Comparison of ENCODE assay signal across 20 mouse cellular contexts in the genomic region with DNA sequence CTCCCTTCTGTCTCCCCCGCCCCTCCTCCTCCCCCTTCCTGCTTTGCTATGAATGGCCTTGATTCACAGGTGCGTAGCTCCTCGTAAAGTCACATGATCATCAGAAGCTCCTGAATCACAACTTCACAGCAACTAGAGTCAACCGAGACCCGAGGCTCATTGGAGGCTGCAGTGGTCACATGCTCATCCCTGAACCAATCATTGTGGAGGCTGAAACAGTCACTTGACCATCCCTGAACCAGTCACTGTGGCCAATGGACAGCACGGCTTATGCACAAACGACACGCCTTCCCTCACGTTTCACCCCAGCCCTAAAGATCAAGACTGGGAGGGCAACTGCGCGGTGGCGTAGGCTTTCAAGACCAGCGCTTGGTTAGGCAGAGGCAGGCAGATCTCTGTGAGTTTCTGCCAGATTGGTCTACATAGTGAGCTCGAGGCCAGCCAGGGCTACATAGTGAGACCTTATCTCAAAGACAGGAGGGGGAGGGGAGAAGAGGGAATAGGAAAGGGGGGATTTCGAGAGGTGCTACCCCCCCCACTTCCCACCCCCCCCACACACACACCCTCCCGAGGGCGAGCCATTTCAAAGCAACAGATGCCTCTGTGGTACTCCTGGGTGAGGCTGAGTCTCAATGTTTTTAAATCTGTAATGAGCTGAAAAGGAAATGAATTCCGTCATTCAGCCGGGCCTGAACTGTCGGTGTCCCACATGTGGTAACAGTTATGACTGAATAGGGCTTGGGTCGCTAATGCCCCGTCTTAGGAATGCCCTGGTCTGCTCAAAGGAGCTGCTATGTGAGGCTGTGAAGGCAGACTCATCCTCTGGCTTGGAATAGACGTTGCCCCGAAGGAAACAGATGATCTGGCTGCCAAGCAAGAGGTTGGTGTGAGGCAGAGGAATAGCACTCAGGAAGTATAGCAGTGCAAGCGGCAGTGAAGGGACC. TPM values are rescaled to one million over a fixed set of nuclear protein-coding genes. Genes with fewer than 3 reads are reported as not detected.
DNase-seq lines count a peak whose midpoint lies in the region; ATAC-seq and TF ChIP-seq lines count a peak whose summit lies in the region.
"Had no signal": no experiment of that assay in that cellular context is flagged by ENCODE, and none has a peak within 500 bp of the region (broad histone marks: within the 10 kb centered on the region; RNA-seq: fewer than 3 reads in every experiment).

No protein-coding gene starts in this region.

- ATAC-seq in forebrain, embryonic 13.5 days, result no peak
- ATAC-seq in kidney, embryonic 15.5 days (replicated peaks; ENCODE audit: low FRiP score), result no peak
- ATAC-seq: hindbrain, postnatal 0 days; liver, embryonic 12.5 days; midbrain, embryonic 16.5 days had no signal

- no peaks in the 10 kb centered on the region for H3K36me3 ChIP-seq in forebrain, embryonic 10.5 days (replicated peaks)
- H3K36me3 ChIP-seq in forebrain, embryonic 13.5 days (ENCODE audit: poor library complexity, severe bottlenecking), result no peaks in the 10 kb centered on the region
- H3K36me3 ChIP-seq in limb, embryonic 10.5 days, result no peaks in the 10 kb centered on the region
- no peaks in the 10 kb centered on the region for H3K36me3 ChIP-seq in thymus, adult 2 months (ENCODE audit: control insufficient read depth, insufficient read depth, low read length)
- H3K36me3 ChIP-seq in kidney, embryonic 15.5 days, result no peaks in the 10 kb centered on the region
- H3K36me3 ChIP-seq: liver, embryonic 12.5 days; neural tube, embryonic 12.5 days had no signal

- H3K27me3 ChIP-seq in forebrain, embryonic 10.5 days (ENCODE audit: poor library complexity, severe bottlenecking), result no peaks in the 10 kb centered on the region
- H3K27me3 ChIP-seq in forebrain, embryonic 13.5 days, result no peaks in the 10 kb centered on the region
- no peaks in the 10 kb centered on the region for H3K27me3 ChIP-seq in limb, embryonic 10.5 days (ENCODE audit: low read depth, poor library complexity, severe bottlenecking)
- no peaks in the 10 kb centered on the region for H3K27me3 ChIP-seq in thymus, adult 2 months (ENCODE audit: control insufficient read depth, insufficient read depth, low read length)
- H3K27me3 ChIP-seq in kidney, embryonic 15.5 days, result no peaks in the 10 kb centered on the region
- H3K27me3 ChIP-seq: liver, embryonic 12.5 days; neural tube, embryonic 12.5 days had no signal

- H3K4me2 ChIP-seq in forebrain, embryonic 13.5 days, result no peak overlapping the region
- no peak overlapping the region for H3K4me2 ChIP-seq in kidney, embryonic 15.5 days
- H3K4me2 ChIP-seq: heart, embryonic 11.5 days; liver, embryonic 12.5 days; neural tube, embryonic 12.5 days had no signal

- H3K4me1 ChIP-seq in forebrain, embryonic 10.5 days, result peaks cover 49% of the 10 kb centered on the region
- peaks cover 17% of the 10 kb centered on the region for H3K4me1 ChIP-seq in forebrain, embryonic 13.5 days
- H3K4me1 ChIP-seq in limb, embryonic 10.5 days, result peaks cover 77% of the 10 kb centered on the region
- no peaks in the 10 kb centered on the region for H3K4me1 ChIP-seq in thymus, adult 2 months (replicated peaks; ENCODE audit: control insufficient read depth, insufficient read depth, low read length)
- H3K4me1 ChIP-seq in kidney, embryonic 15.5 days, result 0 out of 2 replicates have a peak, but pooled peaks cover 7% of the 10 kb centered on the region
- H3K4me1 ChIP-seq: liver, embryonic 12.5 days had no signal

- H3K4me3 ChIP-seq in forebrain, embryonic 10.5 days, result no peak overlapping the region
- H3K4me3 ChIP-seq in forebrain, embryonic 13.5 days, result no peak overlapping the region
- H3K4me3 ChIP-seq in limb, embryonic 10.5 days, result no peak overlapping the region
- H3K4me3 ChIP-seq in thymus, adult 2 months (ENCODE audit: control insufficient read depth, insufficient read depth, low read length), result no peak overlapping the region
- no peak overlapping the region for H3K4me3 ChIP-seq in kidney, embryonic 15.5 days (replicated peaks)
- H3K4me3 ChIP-seq: liver, embryonic 12.5 days; neural tube, embryonic 12.5 days had no signal

- no peak overlapping the region for H3K9ac ChIP-seq in forebrain, embryonic 13.5 days
- H3K9ac ChIP-seq in kidney, embryonic 15.5 days, result no peak overlapping the region
- H3K9ac ChIP-seq: liver, embryonic 12.5 days; neural tube, embryonic 12.5 days had no signal

- peak overlapping the region; percentile 36; the same call in 1 of the 2 replicates for H3K27ac ChIP-seq in forebrain, embryonic 10.5 days
- H3K27ac ChIP-seq in forebrain, embryonic 13.5 days, result no peak overlapping the region
- peak overlapping the region; percentile 77 for H3K27ac ChIP-seq in limb, embryonic 10.5 days
- no peak overlapping the region for H3K27ac ChIP-seq in thymus, adult 2 months (ENCODE audit: control insufficient read depth, insufficient read depth, low read length)
- H3K27ac ChIP-seq in kidney, embryonic 15.5 days, result no peak overlapping the region
- H3K27ac ChIP-seq: hindbrain, postnatal 0 days; liver, embryonic 12.5 days; neural tube, embryonic 12.5 days had no signal

- no peaks in the 10 kb centered on the region for H3K9me3 ChIP-seq in forebrain, embryonic 10.5 days
- no peaks in the 10 kb centered on the region for H3K9me3 ChIP-seq in forebrain, embryonic 13.5 days (replicated peaks)
- H3K9me3 ChIP-seq in limb, embryonic 10.5 days (replicated peaks), result no peaks in the 10 kb centered on the region
- no peaks in the 10 kb centered on the region for H3K9me3 ChIP-seq in kidney, embryonic 15.5 days (replicated peaks)
- H3K9me3 ChIP-seq: liver, embryonic 12.5 days; neural tube, embryonic 12.5 days had no signal

- no peak for TF ChIP-seq CTCF in thymus, adult 2 months (IDR thresholded peaks at IDR 0.05; ENCODE audit: borderline replicate concordance, control insufficient read depth, extremely low read depth, insufficient read depth, low read length, poor library complexity)

- 76% methylated on average over 25 of the region's 25 CpGs for WGBS in forebrain, embryonic 10.5 days
- 90% methylated on average over 25 of the region's 25 CpGs for WGBS in forebrain, embryonic 13.5 days
- WGBS in limb, embryonic 10.5 days, result 58% methylated on average over 25 of the region's 25 CpGs
- 88% methylated on average over 25 of the region's 25 CpGs for WGBS in thymus, adult 2 months
- 86% methylated on average over 25 of the region's 25 CpGs for WGBS in kidney, embryonic 15.5 days

- TF ChIP-seq POLR2A in thymus, adult 2 months (IDR thresholded peaks at IDR 0.05; ENCODE audit: control insufficient read depth, extremely low read depth, insufficient read depth, low read length, poor library complexity), result no peak

- DNase-seq in forebrain, embryonic 10.5 days (ENCODE audit: extremely low spot score, low spot score), result no peak
- DNase-seq in embryo, embryonic 10.5 days (ENCODE audit: low spot score), result peak; percentile 71
- DNase-seq in limb, embryonic 10.5 days (ENCODE audit: low spot score), result peak; percentile 65
- DNase-seq in right cerebral cortex, adult 2 months (ENCODE audit: low spot score in 2 of 2), result no peak
- DNase-seq in thymus, adult 2 months, result no peak
- no peak for DNase-seq in kidney, adult 18-20 months
- DNase-seq: B cell, adult 2 months; cerebellum, postnatal 36 days; gastrocnemius, postnatal 10 days; heart, postnatal 4 days; kidney, adult 9 months had no signal

RNA-seq across cellular contexts. Expression of a gene that starts 12.5 kb away (rescaled TPM):
- 0.76 and 0.90 TPM in 2 replicates for polyA plus RNA-seq in forebrain, embryonic 10.5 days (2016; fragmentation: Nextera tagmentation; extraction: Ambion mirVana)
- 0.60 and 0.76 TPM in 2 replicates for polyA plus RNA-seq in forebrain, embryonic 13.5 days (2015; fragmentation: Nextera tagmentation; extraction: Ambion mirVana)
- polyA plus RNA-seq in limb, embryonic 10.5 days (2016; fragmentation: Nextera tagmentation; extraction: Ambion mirVana), result 0.95 and 1.8 TPM in 2 replicates
- 15.1 and 18.3 TPM in 2 replicates for polyA plus RNA-seq in thymus, adult 2 months (2012; rRNA removed)
- 1.7 and 2.1 TPM in 2 replicates for polyA plus RNA-seq in kidney, embryonic 15.5 days (2015; fragmentation: Nextera tagmentation; extraction: Ambion mirVana)

RNA-seq across cellular contexts. Expression of a gene that starts 30.1 kb away (rescaled TPM):
- 0.09 and 0.10 TPM in 2 replicates for polyA plus RNA-seq in forebrain, embryonic 10.5 days (2016; fragmentation: Nextera tagmentation; extraction: Ambion mirVana)
- polyA plus RNA-seq in forebrain, embryonic 13.5 days (2015; fragmentation: Nextera tagmentation; extraction: Ambion mirVana), result 0.11 TPM in 1 of 2 replicates, not detected in the other
- polyA plus RNA-seq in limb, embryonic 10.5 days (2016; fragmentation: Nextera tagmentation; extraction: Ambion mirVana), result 0.06 TPM in 1 of 2 replicates, not detected in the other
- 8.4 and 10.4 TPM in 2 replicates for polyA plus RNA-seq in thymus, adult 2 months (2012; rRNA removed)
- polyA plus RNA-seq in kidney, embryonic 15.5 days (2015; fragmentation: Nextera tagmentation; extraction: Ambion mirVana), result 0.36 and 0.49 TPM in 2 replicates
- polyA plus RNA-seq: neural tube, embryonic 12.5 days had no signal

RNA-seq across cellular contexts. Expression of a gene that starts 41.8 kb away (rescaled TPM):
- polyA plus RNA-seq in forebrain, embryonic 10.5 days (2016; fragmentation: Nextera tagmentation; extraction: Ambion mirVana), result not detected in 2 replicates
- not detected in 2 replicates for polyA plus RNA-seq in forebrain, embryonic 13.5 days (2015; fragmentation: Nextera tagmentation; extraction: Ambion mirVana)
- polyA plus RNA-seq in limb, embryonic 10.5 days (2016; fragmentation: Nextera tagmentation; extraction: Ambion mirVana), result not detected in 2 replicates
- 0.12 TPM in 1 of 2 replicates, not detected in the other for polyA plus RNA-seq in thymus, adult 2 months (2012; rRNA removed)
- polyA plus RNA-seq in kidney, embryonic 15.5 days (2015; fragmentation: Nextera tagmentation; extraction: Ambion mirVana), result not detected in 2 replicates
- polyA plus RNA-seq: heart, embryonic 11.5 days; neural tube, embryonic 12.5 days had no signal

RNA-seq across cellular contexts. Expression of a gene that starts 55.5 kb away (rescaled TPM):
- polyA plus RNA-seq in forebrain, embryonic 10.5 days (2016; fragmentation: Nextera tagmentation; extraction: Ambion mirVana), result not detected in 2 replicates
- polyA plus RNA-seq in forebrain, embryonic 13.5 days (2015; fragmentation: Nextera tagmentation; extraction: Ambion mirVana), result not detected in 2 replicates
- polyA plus RNA-seq in limb, embryonic 10.5 days (2016; fragmentation: Nextera tagmentation; extraction: Ambion mirVana), result not detected in 2 replicates
- polyA plus RNA-seq in thymus, adult 2 months (2012; rRNA removed), result 41.5 and 45.3 TPM in 2 replicates
- polyA plus RNA-seq in kidney, embryonic 15.5 days (2015; fragmentation: Nextera tagmentation; extraction: Ambion mirVana), result not detected in 2 replicates
- polyA plus RNA-seq: heart, embryonic 11.5 days; hindbrain, postnatal 0 days; lung, embryonic 16.5 days; midbrain, embryonic 16.5 days; neural tube, embryonic 12.5 days; thymus, postnatal 0 days had no signal

RNA-seq across cellular contexts. Expression of a gene that starts 59.4 kb away (rescaled TPM):
- polyA plus RNA-seq in forebrain, embryonic 10.5 days (2016; fragmentation: Nextera tagmentation; extraction: Ambion mirVana), result 36.6 and 38.1 TPM in 2 replicates
- polyA plus RNA-seq in forebrain, embryonic 13.5 days (2015; fragmentation: Nextera tagmentation; extraction: Ambion mirVana), result 28.8 TPM in 2 replicates
- polyA plus RNA-seq in limb, embryonic 10.5 days (2016; fragmentation: Nextera tagmentation; extraction: Ambion mirVana), result 30.7 and 32.2 TPM in 2 replicates
- 202 and 207 TPM in 2 replicates for polyA plus RNA-seq in thymus, adult 2 months (2012; rRNA removed)
- 123 and 127 TPM in 2 replicates for polyA plus RNA-seq in kidney, embryonic 15.5 days (2015; fragmentation: Nextera tagmentation; extraction: Ambion mirVana)

Comparison
In these comparisons a context has a peak if more than half of its experiments do, and no peak if none do; other contexts are left out.
1. H3K27ac ChIP-seq: peak in forebrain, embryonic 10.5 days (single experiment) and limb, embryonic 10.5 days (single experiment); none in forebrain, embryonic 13.5 days (single experiment), thymus, adult 2 months (single experiment) and kidney, embryonic 15.5 days (single experiment).
2. DNase-seq: peak in embryo, embryonic 10.5 days (single experiment) and limb, embryonic 10.5 days (single experiment); none in forebrain, embryonic 10.5 days (single experiment), right cerebral cortex, adult 2 months (0 of 2), thymus, adult 2 months (single experiment) and kidney, adult 18-20 months (single experiment).